Mouse (Mus musculus): ENCODE measurements around the gene Adamtsl4. TPM values are rescaled to one million over a fixed set of nuclear protein-coding genes. Genes with fewer than 3 reads are reported as not detected.

Gene Adamtsl4
- polyA plus RNA-seq, 1 experiment: 7.9 TPM

GRCm38 (mm10) chr3:95630856-95631255, 56.9 kb downstream of the Adamtsl4 start:
- no peak overlapping the region for H3K27ac ChIP-seq (ENCODE audit: insufficient read depth, low read length)
- no peak overlapping the region for H3K4me3 ChIP-seq (ENCODE audit: extremely low read depth, insufficient read depth, insufficient read length)
- H3K4me1 ChIP-seq (ENCODE audit: control insufficient read depth, insufficient read depth, insufficient read length): peaks cover 5% of the 10 kb centered on the region; the same call in 1 of the 2 replicates
- H3K36me3 ChIP-seq (ENCODE audit: control insufficient read depth, insufficient read depth, low read length): peaks cover 40% of the 10 kb centered on the region
- WGBS: 44% methylated on average over 3 of the region's 3 CpGs
- no peaks in the 10 kb centered on the region for H3K27me3 ChIP-seq (ENCODE audit: control insufficient read depth, insufficient read depth, low read length)
- DNase-seq (ENCODE audit: low read depth in 1 of 2, low spot score in 2 of 2): no peak
- TF ChIP-seq CTCF (IDR thresholded peaks at IDR 0.05; ENCODE audit: extremely low read depth, insufficient read depth, insufficient read length, insufficient replicate concordance) (no peak), POLR2A (IDR thresholded peaks at IDR 0.05; ENCODE audit: low read depth, low read length) (no peak)

- no peak for TF ChIP-seq CTCF (IDR thresholded peaks at IDR 0.05; ENCODE audit: extremely low read depth, insufficient read depth, insufficient read length, insufficient replicate concordance)
- TF ChIP-seq POLR2A (IDR thresholded peaks at IDR 0.05; ENCODE audit: low read depth, low read length): no peak
- no peak for DNase-seq (ENCODE audit: low read depth in 1 of 2, low spot score in 2 of 2)
- no peak overlapping the region for H3K27ac ChIP-seq (ENCODE audit: insufficient read depth, low read length)
- no peaks in the 10 kb centered on the region for H3K4me1 ChIP-seq (ENCODE audit: control insufficient read depth, insufficient read depth, insufficient read length)
- no peak overlapping the region for H3K4me3 ChIP-seq (ENCODE audit: extremely low read depth, insufficient read depth, insufficient read length)
- H3K27me3 ChIP-seq (ENCODE audit: control insufficient read depth, insufficient read depth, low read length): no peaks in the 10 kb centered on the region
- 84% methylated on average over 4 of the region's 4 CpGs for WGBS
- H3K36me3 ChIP-seq (ENCODE audit: control insufficient read depth, insufficient read depth, low read length): peaks cover 40% of the 10 kb centered on the region
Observed at GRCm38 (mm10) chr3:95629755-95630154, 58.0 kb downstream of the Adamtsl4 start.

DNA sequence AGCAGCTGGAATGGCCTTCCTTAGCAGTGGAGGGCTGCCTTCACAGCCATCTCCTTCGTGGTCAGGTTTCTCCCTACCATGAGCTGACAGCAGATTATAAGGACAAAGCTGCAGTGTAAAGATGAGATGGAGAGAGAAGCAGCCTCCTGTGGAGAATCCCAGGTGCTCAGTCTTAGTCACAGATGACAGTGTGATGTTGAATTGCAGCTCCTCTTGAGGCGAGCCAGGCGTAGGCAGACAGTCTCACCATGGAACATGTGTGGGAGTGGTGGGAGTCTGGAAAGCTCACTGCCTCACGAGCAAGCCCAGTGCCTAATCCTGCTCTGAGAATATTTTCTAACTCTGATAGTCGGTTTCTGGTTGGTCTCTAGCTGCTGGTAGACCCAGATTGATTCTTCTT, 60.0 kb downstream of the Adamtsl4 start:
- no peak overlapping the region for H3K4me3 ChIP-seq (ENCODE audit: extremely low read depth, insufficient read depth, insufficient read length)
- WGBS: 79% methylated on average over 5 of the region's 5 CpGs
- H3K27ac ChIP-seq (ENCODE audit: insufficient read depth, low read length): no peak overlapping the region
- peaks cover 30% of the 10 kb centered on the region for H3K36me3 ChIP-seq (ENCODE audit: control insufficient read depth, insufficient read depth, low read length)
- no peak for DNase-seq (ENCODE audit: low read depth in 1 of 2, low spot score in 2 of 2)
- no peaks in the 10 kb centered on the region for H3K27me3 ChIP-seq (ENCODE audit: control insufficient read depth, insufficient read depth, low read length)
- H3K4me1 ChIP-seq (ENCODE audit: control insufficient read depth, insufficient read depth, insufficient read length): no peaks in the 10 kb centered on the region
- TF ChIP-seq CTCF (IDR thresholded peaks at IDR 0.05; ENCODE audit: extremely low read depth, insufficient read depth, insufficient read length, insufficient replicate concordance) (no peak), POLR2A (IDR thresholded peaks at IDR 0.05; ENCODE audit: low read depth, low read length) (no peak)

Other genes with a start within 250 kb of the Adamtsl4 start
- gene Ctsk, start 188.7 kb downstream of the Adamtsl4 start, polyA plus RNA-seq (2012; rRNA removed): 1.3 and 1.4 TPM in 2 replicates
- gene Ctss, start 161.1 kb downstream of the Adamtsl4 start, polyA plus RNA-seq (2012; rRNA removed): 81.7 and 84.6 TPM in 2 replicates
- gene Hormad1, start 128.2 kb downstream of the Adamtsl4 start, polyA plus RNA-seq (2012; rRNA removed): not detected in 2 replicates
- 3.3 and 3.8 TPM in 2 replicates for gene Golph3l, start 99.0 kb downstream of the Adamtsl4 start, polyA plus RNA-seq (2012; rRNA removed)
- 8.3 and 10.4 TPM in 2 replicates for gene Ensa, start 62.9 kb downstream of the Adamtsl4 start, polyA plus RNA-seq (2012; rRNA removed)
- 169 and 276 TPM in 2 replicates for gene Mcl1, start 29.1 kb downstream of the Adamtsl4 start, polyA plus RNA-seq (2012; rRNA removed)
- gene Ecm1, start 51.7 kb upstream of the Adamtsl4 start, polyA plus RNA-seq (2012; rRNA removed): 62.3 and 104 TPM in 2 replicates
- gene Tars2, start 72.3 kb upstream of the Adamtsl4 start, polyA plus RNA-seq (2012; rRNA removed): 29.5 and 29.7 TPM in 2 replicates
- gene Rprd2, start 130.9 kb upstream of the Adamtsl4 start, polyA plus RNA-seq (2012; rRNA removed): 11.3 and 15.7 TPM in 2 replicates
- gene Prpf3, start 168.0 kb upstream of the Adamtsl4 start, polyA plus RNA-seq (2012; rRNA removed): 8.6 and 12.1 TPM in 2 replicates
- 28.0 and 30.7 TPM in 2 replicates for gene Mrps21, start 183.6 kb upstream of the Adamtsl4 start, polyA plus RNA-seq (2012; rRNA removed)
- gene Ciart, start 194.3 kb upstream of the Adamtsl4 start, polyA plus RNA-seq (2012; rRNA removed): 3.3 and 3.8 TPM in 2 replicates
- gene BC028528, start 204.1 kb upstream of the Adamtsl4 start, polyA plus RNA-seq (2012; rRNA removed): 11.5 and 12.7 TPM in 2 replicates
- gene Aph1a, start 206.1 kb upstream of the Adamtsl4 start, polyA plus RNA-seq (2012; rRNA removed): 100 and 174 TPM in 2 replicates
- gene Car14, start 216.8 kb upstream of the Adamtsl4 start, polyA plus RNA-seq (2012; rRNA removed): 0.50 TPM in 1 of 2 replicates, not detected in the other
- 12.7 and 21.2 TPM in 2 replicates for gene Anp32e, start 241.3 kb upstream of the Adamtsl4 start, polyA plus RNA-seq (2012; rRNA removed)

Data from spleen, adult 2 months (tissue).